Mouse (Mus musculus) stomach, postnatal 0 days (tissue): ENCODE data around the gene Syk. TPM values are rescaled to one million over a fixed set of nuclear protein-coding genes. Genes with fewer than 3 reads are reported as not detected.

Source experiments
- ATAC-seq: fragments of 200-750 bp; cut with Nextera tagmentation; 2 replicates; pipeline ENCODE4 v1.8.0; 2017; ENCODE audit not compliant: low FRiP score, low TSS enrichment
- DNase-seq: peaks from one replicate; pipeline ENCODE4 v3.0.0-alpha.2; 2016; ENCODE audit warnings: low spot score
- H3K27ac ChIP-seq: fragments of 300-500 bp; sonication (generic); replicated peaks from 2 replicates; pipeline ENCODE4 v1.5.1; 2014; ENCODE audit warnings: mild to moderate bottlenecking, control low read depth
- H3K27me3 ChIP-seq: fragments of 300-500 bp; sonication (generic); 2 replicates; pipeline ENCODE4 v1.6.1; 2014; ENCODE audit warnings: low read length; ENCODE audit not compliant: control insufficient read depth, insufficient read depth
- H3K36me3 ChIP-seq: fragments of 300-500 bp; sonication (generic); 2 replicates; pipeline ENCODE4 v1.6.1; 2014; ENCODE audit warnings: low read length, mixed read lengths; ENCODE audit not compliant: control insufficient read depth, insufficient read depth
- H3K4me1 ChIP-seq: fragments of 300-500 bp; sonication (generic); replicated peaks from 2 replicates; pipeline ENCODE4 v1.6.1; 2014; ENCODE audit warnings: antibody characterized with exemption; ENCODE audit not compliant: control insufficient read depth, insufficient read depth
- H3K4me2 ChIP-seq: fragments of 300-500 bp; sonication (generic); replicated peaks from 2 replicates; pipeline ENCODE4 v1.6.1; 2014; ENCODE audit warnings: low read depth, mild to moderate bottlenecking, control low read depth, moderate library complexity
- H3K4me3 ChIP-seq: fragments of 300-500 bp; sonication (generic); 2 replicates; pipeline ENCODE4 v1.5.1; 2014; ENCODE audit warnings: low read depth, low read length, control low read depth
- H3K9ac ChIP-seq: fragments of 300-500 bp; sonication (generic); 2 replicates; pipeline ENCODE4 v1.6.1; 2014; ENCODE audit warnings: mild to moderate bottlenecking, low read length, control low read depth, mixed read lengths
- H3K9me3 ChIP-seq: fragments of 300-500 bp; sonication (generic); 2 replicates; pipeline ENCODE4 v1.6.1; 2016; ENCODE audit warnings: low read length; ENCODE audit not compliant: control insufficient read depth
- CTCF ChIP-seq: IDR thresholded peaks from 2 replicates; pipeline ENCODE4 v1.5.1; 2016; ENCODE audit warnings: antibody characterized with exemption, low read depth, mild to moderate bottlenecking, moderate library complexity
- EP300 ChIP-seq: optimal IDR thresholded peaks from 2 replicates; pipeline ENCODE3; 2016; ENCODE audit warnings: antibody characterized with exemption
- WGBS: fragments of 180-500 bp; shearing (Covaris S2); extraction: QIAGEN DNeasy Blood & Tissue Kit; methylation state at CpG from one replicate; pipeline ENCODE4 v1.1.7; 2014; 5-methylcytosine and 5-hydroxymethylcytosine counted together
- polyA plus RNA-seq: library from polyadenylated mRNA; unstranded; fragments of >200 nt; fragmentation: Nextera tagmentation; extraction: Ambion mirVana; gene quantifications from 2 replicates; pipeline ENCODE4 v1.2.1, GENCODE M21; 2015

Syk gene
- polyA plus RNA-seq, 1 experiment from 2014 or later = 1.7 TPM

GRCm38 (mm10) chr13:52654081-52654829 lies 71.3 kb downstream of the Syk start:
- DNase-seq (no peak), ATAC-seq (no peak)
- TF ChIP-seq EP300 (no peak), CTCF (no peak)
- no peaks in the 10 kb centered on the region for H3K27me3 ChIP-seq
- no peak overlapping the region for H3K27ac ChIP-seq
- no peaks in the 10 kb centered on the region for H3K36me3 ChIP-seq
- H3K9ac ChIP-seq = no peak overlapping the region
- no peaks in the 10 kb centered on the region for H3K9me3 ChIP-seq
- WGBS = 55% methylated on average over 12 of the region's 12 CpGs
- no peaks in the 10 kb centered on the region for H3K4me1 ChIP-seq
- H3K4me2 ChIP-seq = no peak overlapping the region
- H3K4me3 ChIP-seq = no peak overlapping the region

GRCm38 (mm10) chr13:52654830-52655308 lies 71.9 kb downstream of the Syk start:
- TF ChIP-seq CTCF = no peak
- TF ChIP-seq EP300 = no peak
- no peak for DNase-seq
- Histone ChIP-seq H3K9me3 (no peaks in the 10 kb centered on the region), H3K4me3 (no peak overlapping the region), H3K27ac (no peak overlapping the region), H3K4me2 (no peak overlapping the region), H3K27me3 (no peaks in the 10 kb centered on the region), H3K4me1 (no peaks in the 10 kb centered on the region), H3K9ac (no peak overlapping the region), H3K36me3 (no peaks in the 10 kb centered on the region)
- ATAC-seq = no peak
- 36% methylated on average over 9 of the region's 9 CpGs for WGBS

GRCm38 (mm10) chr13:52657966-52658365 lies 75.0 kb downstream of the Syk start:
- H3K4me2 ChIP-seq = no peak overlapping the region
- no peaks in the 10 kb centered on the region for H3K27me3 ChIP-seq
- H3K27ac ChIP-seq = no peak overlapping the region
- 75% methylated on average over 7 of the region's 7 CpGs for WGBS
- H3K9me3 ChIP-seq = no peaks in the 10 kb centered on the region
- H3K4me1 ChIP-seq = no peaks in the 10 kb centered on the region
- H3K36me3 ChIP-seq = no peaks in the 10 kb centered on the region
- peak; percentile 38; the same call in 1 of the 2 replicates for ATAC-seq
- H3K4me3 ChIP-seq = no peak overlapping the region
- no peak for DNase-seq
- no peak overlapping the region for H3K9ac ChIP-seq
- TF ChIP-seq CTCF = no peak
- no peak for TF ChIP-seq EP300

- no peak overlapping the region for H3K9ac ChIP-seq
- ATAC-seq (peak; percentile 65), DNase-seq (peak; percentile 73)
- no peak overlapping the region for H3K4me3 ChIP-seq
- no peaks in the 10 kb centered on the region for H3K9me3 ChIP-seq
- H3K4me1 ChIP-seq = no peaks in the 10 kb centered on the region
- no peaks in the 10 kb centered on the region for H3K27me3 ChIP-seq
- no peak overlapping the region for H3K27ac ChIP-seq
- WGBS = 4% methylated on average over 8 of the region's 8 CpGs
- TF ChIP-seq CTCF (peak; percentile 99), EP300 (no peak)
- H3K4me2 ChIP-seq = no peak overlapping the region
- H3K36me3 ChIP-seq = no peaks in the 10 kb centered on the region
These were observed 75.5 kb downstream of the Syk start for GRCm38 (mm10) chr13:52658477-52658876.

GRCm38 (mm10) chr13:52659171-52659665 lies 76.2 kb downstream of the Syk start:
- no peak for ATAC-seq
- H3K4me2 ChIP-seq = no peak overlapping the region
- no peak for TF ChIP-seq EP300
- TF ChIP-seq CTCF = no peak
- H3K9me3 ChIP-seq = no peaks in the 10 kb centered on the region
- H3K4me1 ChIP-seq = no peaks in the 10 kb centered on the region
- DNase-seq = no peak
- no peaks in the 10 kb centered on the region for H3K36me3 ChIP-seq
- no peak overlapping the region for H3K9ac ChIP-seq
- H3K4me3 ChIP-seq = no peak overlapping the region
- no peaks in the 10 kb centered on the region for H3K27me3 ChIP-seq
- 70% methylated on average over 11 of the region's 11 CpGs for WGBS
- H3K27ac ChIP-seq = no peak overlapping the region

- DNase-seq (peak; percentile 50), ATAC-seq (peak; percentile 67; the same call in 1 of the 2 replicates)
- no peak overlapping the region for H3K27ac ChIP-seq
- no peaks in the 10 kb centered on the region for H3K9me3 ChIP-seq
- H3K4me3 ChIP-seq = no peak overlapping the region
- no peak overlapping the region for H3K4me2 ChIP-seq
- TF ChIP-seq CTCF (peak; percentile 69), EP300 (no peak)
- no peaks in the 10 kb centered on the region for H3K4me1 ChIP-seq
- 52% methylated on average over 3 of the region's 3 CpGs for WGBS
- no peak overlapping the region for H3K9ac ChIP-seq
- no peaks in the 10 kb centered on the region for H3K36me3 ChIP-seq
- H3K27me3 ChIP-seq = no peaks in the 10 kb centered on the region
These were observed 86.9 kb downstream of the Syk start for GRCm38 (mm10) chr13:52669889-52670288.
